Mouse (Mus musculus): ENCODE data around the gene Clcnka.

Clcnka gene

DNA sequence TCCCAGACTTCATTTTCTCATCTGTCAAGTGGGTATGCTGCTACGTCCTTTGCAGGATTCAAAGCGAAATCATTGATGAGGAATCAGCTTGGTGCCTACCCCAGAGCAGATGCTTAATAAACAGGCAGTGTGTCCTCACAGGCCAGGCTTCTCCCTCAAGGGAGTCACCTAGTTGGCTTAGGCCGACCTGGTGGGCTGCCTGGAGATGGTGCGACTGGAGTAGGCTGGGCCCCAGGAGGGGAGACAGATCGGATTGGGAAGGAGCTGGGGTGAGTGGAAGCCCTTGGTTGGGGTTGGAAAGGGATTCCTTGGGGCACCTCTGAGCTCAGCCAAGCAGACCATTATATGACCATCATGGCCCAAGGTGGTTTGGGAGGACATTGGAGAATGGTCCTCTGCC, 26.1 kb downstream of the Clcnka start:
- no peak for DNase-seq (ENCODE audit: low spot score)

DNA sequence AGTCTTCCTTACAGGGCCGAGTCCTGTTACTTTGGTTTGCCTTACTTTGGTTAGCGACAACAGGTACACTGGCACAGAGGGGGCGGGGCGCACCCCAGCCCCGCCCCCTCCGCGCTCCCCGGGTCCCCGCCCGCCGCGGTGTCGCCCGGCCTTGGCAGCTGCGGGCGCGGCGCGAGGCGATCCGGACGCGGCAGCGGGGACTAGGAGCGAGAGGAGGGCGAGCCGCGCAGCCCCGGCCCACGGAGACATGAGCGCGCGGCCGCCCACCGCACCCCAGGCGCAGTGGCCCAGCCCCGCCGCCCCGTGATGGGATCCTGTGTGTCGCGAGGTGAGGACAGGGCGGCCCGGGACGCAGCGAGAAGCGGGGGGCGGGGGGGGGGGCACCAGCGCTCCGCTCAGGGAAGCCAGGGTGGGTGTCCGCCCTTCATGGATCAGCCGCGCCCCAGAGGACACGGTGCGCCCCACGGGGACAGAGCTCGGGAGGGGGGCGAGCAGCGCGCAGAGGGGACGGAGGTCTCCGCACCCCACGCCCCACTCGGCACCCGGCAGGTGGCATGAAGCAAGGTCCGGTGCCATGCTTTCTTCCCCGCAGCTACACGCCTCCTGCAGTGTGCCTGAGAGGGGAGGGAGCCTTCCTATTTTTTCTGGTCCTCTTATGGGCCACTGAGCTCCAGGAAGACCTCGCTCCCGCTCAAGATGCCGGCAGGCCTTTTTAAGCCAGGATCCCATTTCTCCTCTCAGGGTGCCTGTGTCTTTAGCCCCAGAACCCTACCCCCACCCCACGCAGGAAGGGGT, 30.3 kb downstream of the Clcnka start, which contains the start of gene Fam131c:
TSS of gene Fam131c (plus strand) at position 224 of the 795 bp plus-strand sequence.
- no peak for DNase-seq (ENCODE audit: low spot score)

- DNase-seq (ENCODE audit: low spot score) = no peak
Measured at GRCm38 (mm10) chr4:141365876-141366275, 32.6 kb downstream of the Clcnka start.

- no peak for DNase-seq (ENCODE audit: low spot score)
Measured at GRCm38 (mm10) chr4:141365126-141365525, 33.4 kb downstream of the Clcnka start.

GRCm38 (mm10) chr4:141362937-141363548, 35.5 kb downstream of the Clcnka start:
- peak; percentile 81 for DNase-seq (ENCODE audit: low spot score)

DNA sequence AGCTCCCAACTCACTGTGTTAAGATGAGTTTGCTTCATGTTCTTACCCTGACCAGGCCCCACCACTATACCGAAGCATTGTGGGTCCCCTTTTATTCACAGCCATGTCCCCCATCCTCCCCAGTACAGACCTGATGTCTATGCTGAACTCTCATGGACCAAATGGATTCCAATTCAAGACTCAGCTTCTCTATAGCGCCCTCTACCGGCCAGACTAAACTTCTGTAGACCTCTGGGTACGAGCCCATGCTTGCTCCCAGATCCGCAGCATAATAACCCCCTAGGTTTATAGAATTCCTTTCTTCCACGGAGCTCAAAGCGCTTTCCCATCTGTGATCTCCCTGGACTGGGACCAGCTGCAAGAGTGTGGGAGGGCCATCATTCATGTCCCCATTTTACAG, 37.7 kb downstream of the Clcnka start:
- DNase-seq (ENCODE audit: low spot score) = no peak

DNA sequence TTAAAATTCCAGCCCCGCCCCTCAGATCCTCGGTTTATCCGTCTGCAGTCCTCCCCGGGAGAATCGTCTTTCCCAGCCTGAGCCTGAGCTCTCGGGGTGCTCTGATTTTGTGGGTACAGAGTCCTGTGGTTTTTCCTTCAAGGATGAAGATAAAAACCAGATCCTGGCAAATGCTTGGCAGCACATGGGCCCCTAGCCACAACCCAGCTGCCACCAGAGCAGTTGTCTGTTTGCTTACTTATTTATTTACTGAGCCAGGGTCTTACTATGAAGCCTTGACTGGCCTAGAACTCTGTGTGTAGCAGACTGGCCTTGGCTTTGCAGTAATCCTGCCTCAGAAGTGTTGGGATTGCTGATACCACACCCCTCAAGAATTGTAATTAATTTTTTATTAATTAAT, 39.3 kb downstream of the Clcnka start:
- DNase-seq (ENCODE audit: low spot score) = no peak

DNA sequence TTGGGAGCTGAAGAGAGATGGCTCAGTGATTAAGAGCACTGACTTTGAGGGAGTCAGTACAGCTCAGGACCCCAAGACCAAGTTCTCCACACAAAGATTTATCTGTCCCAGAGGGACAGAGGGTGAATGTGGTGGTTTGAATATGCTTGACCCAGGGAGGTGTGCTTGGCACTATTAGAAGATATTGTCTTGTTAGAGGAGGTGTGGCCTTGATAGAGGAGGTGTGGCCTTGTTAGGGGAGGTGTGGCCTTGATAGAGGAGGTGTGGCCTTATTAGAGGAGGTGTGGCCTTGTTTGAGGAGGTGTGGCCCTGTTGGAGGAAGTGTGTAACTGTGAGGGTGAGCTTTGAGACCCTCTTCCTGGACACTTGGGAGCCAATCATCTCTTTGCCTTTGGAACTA, 40.7 kb downstream of the Clcnka start:
- no peak for DNase-seq (ENCODE audit: low spot score)

GRCm38 (mm10) chr4:141353868-141354267, 44.7 kb downstream of the Clcnka start:
- DNase-seq (ENCODE audit: low spot score) = no peak

GRCm38 (mm10) chr4:141352986-141353385, 45.5 kb downstream of the Clcnka start:
- no peak for DNase-seq (ENCODE audit: low spot score)

DNA sequence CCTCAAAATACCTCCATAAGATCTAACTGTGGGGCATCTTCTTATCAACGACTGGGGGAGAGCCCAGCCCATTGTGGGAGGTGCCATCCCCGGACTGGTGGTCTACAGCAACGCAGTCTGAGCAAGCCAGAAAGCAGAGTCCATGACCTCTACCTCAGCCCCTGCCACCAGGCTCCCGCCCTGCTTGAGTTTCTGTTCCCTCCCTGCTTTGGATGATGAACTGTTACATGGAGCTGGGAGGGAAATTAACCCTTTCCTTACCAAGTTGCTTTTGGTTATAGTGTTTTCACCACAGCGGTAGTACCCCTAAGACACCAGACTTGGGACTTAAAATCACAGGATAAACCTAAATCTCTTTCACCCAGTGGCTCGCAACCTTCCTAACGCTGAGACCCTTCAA, 46.6 kb downstream of the Clcnka start:
- DNase-seq (ENCODE audit: low spot score) = no peak

GRCm38 (mm10) chr4:141350015-141350414, 48.5 kb downstream of the Clcnka start:
- DNase-seq (ENCODE audit: low spot score) = no peak

DNA sequence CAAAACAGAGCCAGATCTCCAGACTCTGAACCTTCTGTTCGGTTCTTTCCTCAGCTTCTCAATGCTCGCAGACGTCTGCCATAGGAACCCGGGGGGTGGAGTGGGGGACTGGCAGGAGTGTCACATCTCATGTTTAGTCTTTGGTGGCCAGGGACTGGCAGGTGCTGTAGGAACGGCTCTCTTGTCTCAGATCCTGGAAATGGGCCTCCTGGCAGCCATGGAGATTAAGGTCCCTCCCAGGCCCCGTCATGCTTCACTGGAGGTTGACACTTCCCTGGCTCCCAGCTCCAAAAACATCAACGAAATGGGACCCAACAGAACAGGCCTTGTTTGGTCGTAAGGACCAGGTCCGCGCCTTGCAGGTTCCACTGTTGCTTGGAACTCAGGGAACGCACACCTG, 49.9 kb downstream of the Clcnka start:
- DNase-seq (ENCODE audit: low spot score) = no peak

- no peak for DNase-seq (ENCODE audit: low spot score)
Measured at GRCm38 (mm10) chr4:141347365-141347797, 51.1 kb downstream of the Clcnka start.

GRCm38 (mm10) chr4:141345219-141345618, 53.3 kb downstream of the Clcnka start:
- no peak for DNase-seq (ENCODE audit: low spot score)

- DNase-seq (ENCODE audit: low spot score) = no peak
Measured at GRCm38 (mm10) chr4:141343515-141343914, 55.0 kb downstream of the Clcnka start.

DNA sequence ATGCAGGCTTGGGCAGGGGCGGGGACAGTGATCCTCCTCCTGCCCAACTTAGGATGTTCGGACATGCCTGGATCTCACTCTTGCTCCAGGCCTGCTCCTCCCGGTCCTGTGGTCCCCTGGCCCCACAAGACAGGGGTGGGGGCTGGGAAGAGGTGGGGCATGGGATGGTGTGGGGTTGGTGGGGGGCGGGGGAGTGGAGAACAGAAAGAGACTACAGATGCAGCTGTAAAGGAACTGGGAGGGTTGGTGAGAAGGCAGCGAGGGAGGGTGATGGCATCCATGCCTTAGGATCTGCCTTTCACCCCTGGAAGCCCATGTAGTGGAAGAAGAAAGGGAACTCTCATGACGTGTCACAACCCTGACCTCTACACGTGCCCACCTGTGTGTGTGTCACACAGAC, 57.0 kb downstream of the Clcnka start:
- DNase-seq (ENCODE audit: low spot score) = no peak

GRCm38 (mm10) chr4:141338853-141339252, 59.7 kb downstream of the Clcnka start:
- no peak for DNase-seq (ENCODE audit: low spot score)

DNA sequence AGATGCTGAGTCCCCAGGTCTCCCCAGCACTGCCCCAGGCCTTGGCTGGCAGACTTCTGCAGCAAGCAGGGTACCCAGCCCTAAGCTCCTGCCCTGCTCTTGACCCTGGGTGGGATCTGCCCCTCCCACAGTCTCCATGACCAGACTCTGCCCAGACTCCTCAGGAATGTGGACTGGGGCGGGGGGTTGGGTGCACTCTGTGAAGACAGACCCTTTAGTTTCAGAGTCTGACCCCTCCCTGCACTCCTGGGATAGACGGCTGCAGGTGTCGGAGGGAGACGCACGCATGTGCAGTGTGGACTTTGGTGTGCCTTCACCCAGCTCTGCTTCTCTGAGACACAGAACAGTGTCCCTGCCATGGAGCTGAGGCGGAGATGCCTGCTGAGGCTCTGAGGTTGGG, 60.5 kb downstream of the Clcnka start:
- no peak for DNase-seq (ENCODE audit: low spot score)

DNA sequence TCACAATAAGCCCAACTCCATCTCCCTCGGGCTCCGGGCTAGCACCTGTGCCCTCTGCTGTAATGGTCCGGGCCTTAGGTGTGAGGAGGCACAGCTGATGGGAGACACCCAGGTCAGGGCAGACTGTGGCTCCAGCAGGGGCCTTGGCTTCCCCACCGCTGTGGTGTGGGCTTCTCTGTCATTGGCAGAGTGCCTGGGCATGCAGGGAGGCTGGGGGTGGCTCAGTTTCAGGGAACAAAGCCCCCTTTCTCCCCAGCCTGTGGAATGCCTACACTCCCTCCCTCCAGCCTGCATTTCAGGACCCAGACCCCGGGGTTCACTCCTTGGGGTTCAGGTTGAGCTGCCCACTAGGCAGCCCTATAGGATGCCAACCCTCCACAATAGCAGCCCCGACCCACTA, 62.3 kb downstream of the Clcnka start:
- DNase-seq (ENCODE audit: low spot score) = no peak

DNA sequence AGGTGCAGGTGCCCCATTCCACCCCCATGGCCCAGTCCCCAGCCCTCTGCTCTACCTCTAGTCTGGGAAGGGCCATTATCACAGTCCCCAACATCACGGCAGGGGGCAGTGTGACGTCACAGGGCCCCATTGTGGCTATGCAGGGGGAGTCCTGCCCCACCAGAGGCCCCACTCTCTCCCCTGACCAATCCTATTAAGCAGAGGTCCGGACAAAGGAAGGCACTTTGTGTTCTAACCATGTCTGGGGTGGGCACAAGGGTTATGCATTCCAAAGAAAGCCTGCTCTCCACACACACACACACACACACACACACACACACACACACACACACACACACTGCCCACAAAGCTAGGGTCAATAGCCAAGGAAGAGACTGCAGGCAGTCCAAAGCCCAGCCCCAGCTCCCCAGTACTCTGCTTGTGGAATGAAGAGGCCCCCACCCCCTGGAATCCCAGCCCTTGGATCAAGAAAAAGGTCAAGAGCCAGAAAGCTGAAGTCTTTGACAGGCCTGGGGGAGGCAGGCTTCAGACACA, 63.2 kb downstream of the Clcnka start:
- DNase-seq (ENCODE audit: low spot score) = no peak

GRCm38 (mm10) chr4:141334695-141335094, 63.8 kb downstream of the Clcnka start:
- DNase-seq (ENCODE audit: low spot score) = no peak

Data from ovary, postnatal 14 days (tissue).